Mouse (Mus musculus) lung, postnatal 25 days (tissue): ENCODE data around the gene Unk.
"Not testable (repeated sequence)": the region's sequence is repeated elsewhere in the genome, so short reads cannot be mapped to it uniquely, and the experiment has no call there.

ENCODE experiments used
- DNase-seq: peaks from one replicate; pipeline ENCODE4 v3.0.0; 2022; ENCODE audit warnings: low spot score

Unk gene

DNA sequence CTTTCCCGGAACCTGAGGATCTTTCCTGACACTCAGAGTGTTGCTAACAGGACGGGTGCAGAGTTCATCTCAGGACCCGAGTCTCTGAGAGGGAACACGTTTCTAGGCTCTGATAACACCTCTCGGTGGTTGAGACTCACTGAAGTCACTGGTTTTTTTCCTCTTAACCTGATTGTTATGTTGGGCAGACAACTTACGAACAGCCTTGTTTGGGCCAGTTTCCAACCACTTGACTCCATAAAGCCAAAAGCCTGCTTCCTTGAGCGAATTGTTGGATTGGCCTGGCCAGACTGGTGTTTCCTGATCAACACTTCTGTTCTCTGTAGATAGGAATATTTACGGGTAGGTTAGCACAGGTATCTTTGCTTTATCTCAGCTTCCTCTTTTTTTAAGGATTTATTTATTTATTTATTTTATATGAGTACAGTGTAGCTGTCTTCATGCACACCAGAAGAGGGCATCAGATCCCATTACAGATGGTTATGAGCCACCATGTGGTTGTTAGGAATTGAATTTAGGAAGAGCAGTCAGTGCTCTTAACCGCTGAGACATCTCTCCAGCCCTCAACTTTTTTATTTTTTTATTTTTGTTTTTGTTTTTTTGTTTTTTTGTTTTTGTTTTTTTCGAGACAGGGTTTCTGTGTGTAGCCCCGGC lies 58.7 kb downstream of the Unk start:
- no peak for DNase-seq

DNA sequence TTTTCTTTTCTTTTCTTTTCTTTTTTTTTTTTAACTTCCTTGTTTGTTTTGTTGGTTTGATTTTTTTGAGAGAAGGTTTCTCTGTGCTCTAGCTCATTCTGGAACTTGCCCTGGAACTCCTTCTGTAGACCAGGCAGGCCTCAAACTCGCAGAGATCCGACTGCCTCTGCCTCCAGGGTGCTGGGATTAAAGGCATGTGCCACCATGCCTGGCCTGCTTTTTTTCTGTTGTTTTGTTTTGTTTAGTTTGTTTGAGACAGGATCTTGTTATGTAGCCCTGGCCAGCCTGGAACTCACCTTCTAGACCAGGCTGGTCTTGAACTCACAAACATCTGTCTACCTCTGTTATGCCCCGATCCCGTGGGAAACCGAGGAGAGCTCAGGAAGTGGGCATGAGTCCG lies 59.4 kb downstream of the Unk start:
- no peak for DNase-seq

DNA sequence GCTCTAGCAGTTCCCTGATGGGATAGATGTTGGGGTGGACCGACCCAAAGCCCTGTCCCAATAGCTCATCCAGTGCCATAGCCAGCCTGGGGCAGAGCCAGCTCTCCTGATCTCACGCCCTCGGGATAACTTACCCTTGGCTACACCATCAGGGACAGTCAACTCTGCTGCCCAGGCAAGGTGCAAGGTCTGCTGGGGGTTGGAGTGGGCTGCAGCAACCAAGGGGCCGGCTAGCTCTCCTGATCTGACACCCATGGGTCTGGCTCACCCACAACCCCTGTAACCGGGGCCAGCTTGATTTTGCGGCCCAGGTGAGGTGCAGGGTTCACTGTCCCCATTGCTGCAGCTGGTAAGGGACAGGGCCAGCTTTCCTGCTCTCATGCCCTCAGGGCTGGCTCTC lies 61.5 kb downstream of the Unk start:
- DNase-seq, result no peak

DNA sequence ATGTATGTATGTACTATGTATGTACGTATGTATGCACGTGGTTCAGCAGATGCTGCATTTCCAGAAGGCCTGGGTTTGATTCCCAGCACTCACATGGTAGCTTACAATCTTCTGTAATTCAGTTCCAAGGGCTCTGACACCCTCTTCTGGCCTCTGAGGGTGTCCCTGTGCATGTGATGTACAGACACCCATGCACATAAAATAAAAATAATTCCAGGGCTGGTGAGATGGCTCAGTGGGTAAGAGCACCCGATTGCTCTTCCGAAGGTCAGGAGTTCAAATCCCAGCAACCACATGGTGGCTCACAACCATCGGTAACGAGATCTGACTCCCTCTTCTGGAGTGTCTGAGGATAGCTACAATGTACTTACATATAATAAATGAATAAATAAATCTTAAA lies 62.8 kb downstream of the Unk start:
- not testable (repeated sequence) for DNase-seq

DNA sequence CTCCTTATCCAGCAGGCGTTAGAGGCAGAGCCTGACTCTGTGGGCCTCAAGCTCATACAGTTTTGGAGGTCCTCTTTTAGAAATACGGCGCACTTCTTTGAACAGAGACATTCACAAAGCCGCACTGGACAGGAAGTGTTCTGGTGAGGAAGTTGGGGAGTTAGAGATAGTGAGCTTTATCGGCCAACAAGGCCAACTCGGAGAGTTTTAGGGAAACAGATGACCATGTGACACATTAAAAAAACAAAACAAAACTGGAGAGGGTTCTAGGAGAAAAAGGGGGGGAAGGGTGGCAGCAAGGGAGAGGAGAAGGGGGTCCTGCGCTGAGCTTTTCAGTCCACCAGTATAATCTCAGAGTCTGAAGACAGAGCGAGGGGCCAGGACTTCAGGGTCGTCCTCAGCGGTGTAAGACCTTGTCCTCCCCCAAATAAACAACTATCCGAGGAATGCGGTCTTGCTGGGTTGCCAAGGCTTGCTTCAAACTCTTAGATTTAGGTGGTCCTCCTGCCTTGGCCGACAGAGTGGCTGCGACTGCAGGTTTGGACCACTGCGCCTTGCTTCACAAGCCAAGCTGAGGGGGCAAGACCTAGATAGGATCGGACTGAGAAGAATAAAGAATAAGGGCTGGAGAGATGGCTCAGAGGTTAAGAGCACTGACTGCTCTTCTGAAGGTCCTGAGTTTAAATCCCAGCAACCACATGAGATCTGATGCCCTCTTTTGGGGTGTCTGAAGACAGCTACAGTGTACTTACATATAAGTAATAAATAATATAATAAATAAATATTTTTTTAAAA lies 63.8 kb downstream of the Unk start:
- DNase-seq, result no peak

DNA sequence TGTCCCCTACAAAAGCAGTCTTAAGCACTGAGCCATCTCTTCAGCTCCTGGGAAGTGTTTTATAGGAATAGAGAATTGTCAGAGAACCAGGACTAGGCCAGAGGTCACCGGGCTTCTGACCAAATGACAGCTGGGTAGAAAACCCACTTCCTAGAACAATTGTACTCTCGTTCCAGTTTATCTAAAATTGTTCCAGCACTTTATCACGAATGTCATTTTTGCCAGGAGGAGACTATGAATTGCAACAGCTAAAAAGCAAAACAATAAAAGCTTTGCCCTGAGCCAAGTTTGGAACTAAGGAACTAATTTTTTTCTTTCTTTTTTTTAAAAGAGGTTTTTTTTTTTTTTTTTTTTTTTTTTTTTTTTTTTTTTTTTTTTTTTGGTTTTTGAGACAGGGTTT lies 65.5 kb downstream of the Unk start:
- peak; percentile 76 for DNase-seq

DNA sequence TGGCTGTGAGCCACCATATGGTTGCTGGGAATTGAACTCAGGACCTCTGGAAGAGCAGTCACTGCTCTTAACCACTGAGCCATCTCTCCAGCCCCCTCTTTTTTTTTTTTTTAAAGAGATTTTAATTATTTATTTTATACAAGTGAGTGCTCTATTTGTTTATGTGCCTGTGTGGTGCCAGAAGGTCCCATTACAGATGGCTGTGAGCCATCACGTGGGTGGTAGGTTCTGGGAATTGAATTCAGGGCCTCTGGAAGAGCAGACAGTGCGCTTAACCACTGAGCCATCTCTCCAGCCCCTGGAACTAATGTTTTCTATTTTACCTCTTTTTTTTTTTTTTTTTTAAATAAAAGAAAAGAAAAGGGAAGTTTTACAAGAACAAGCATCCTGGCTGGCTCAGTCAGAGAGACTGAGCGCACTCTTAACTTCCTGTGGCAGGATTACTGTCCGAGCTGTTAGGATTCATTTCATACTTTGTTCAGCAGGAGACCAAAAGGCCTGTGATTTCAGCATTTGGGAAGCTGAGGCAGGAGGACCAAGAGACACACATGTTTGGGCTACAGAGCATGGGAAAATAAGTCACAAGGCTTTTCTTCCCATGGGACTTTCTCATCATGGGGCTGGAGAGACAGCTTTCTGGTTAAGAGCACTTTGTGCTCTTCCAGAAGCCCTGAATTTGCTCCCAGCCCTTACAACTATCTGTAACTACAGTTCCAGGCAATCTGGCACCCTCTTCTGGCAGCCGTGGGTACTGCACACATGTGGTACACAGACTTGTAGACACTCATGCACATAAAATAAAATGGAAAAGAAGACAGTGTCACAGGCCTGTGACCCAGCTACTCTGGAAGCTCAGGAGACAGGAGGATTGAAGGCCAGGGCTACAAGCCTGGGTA lies 66.3 kb downstream of the Unk start:
- DNase-seq, result no peak

- no peak for DNase-seq
Observed at GRCm38 (mm10) chr11:116098711-116099460, 68.8 kb downstream of the Unk start.

GRCm38 (mm10) chr11:116099462-116099861 lies 69.3 kb downstream of the Unk start:
- no peak for DNase-seq

DNA sequence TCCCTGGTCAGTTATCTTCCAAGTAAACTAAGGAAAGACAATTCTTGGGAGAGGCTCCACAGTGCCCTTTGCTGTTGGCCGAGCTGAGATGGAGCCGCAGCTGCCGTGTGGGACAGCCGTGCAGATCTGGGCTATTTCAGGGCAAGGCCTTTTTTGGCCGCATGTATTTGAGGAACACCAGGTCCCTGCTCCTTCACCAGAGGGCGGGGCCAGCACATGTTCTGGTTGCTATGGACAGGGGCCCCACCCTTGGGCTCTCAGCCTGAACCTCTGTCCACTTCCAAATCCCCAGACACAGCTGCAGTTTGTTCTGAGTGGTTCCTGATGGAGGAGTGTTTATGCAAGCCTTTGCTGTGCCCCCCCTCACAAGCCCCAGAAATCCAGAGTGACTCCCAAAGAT lies 70.3 kb downstream of the Unk start:
- DNase-seq, result peak; percentile 85

DNA sequence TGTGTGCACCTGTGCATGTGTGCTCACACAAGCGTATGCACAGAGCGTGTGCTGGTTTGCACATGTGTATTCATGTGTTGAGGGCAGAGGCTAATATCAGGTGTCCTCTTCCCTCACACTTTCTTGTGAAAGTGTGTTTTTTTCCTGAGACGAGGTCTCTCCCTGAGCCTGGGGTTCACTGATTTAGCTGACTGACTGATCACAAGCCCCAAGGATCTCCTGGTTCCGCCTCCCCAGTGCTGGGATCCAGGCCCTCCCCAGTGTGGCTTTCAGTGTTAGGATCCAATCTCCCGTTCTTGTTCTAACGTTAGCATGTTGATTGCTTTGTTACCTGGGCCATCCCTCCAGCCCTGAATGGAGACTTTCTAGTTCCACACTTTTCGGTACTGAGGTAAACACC lies 70.7 kb downstream of the Unk start:
- DNase-seq, result no peak

GRCm38 (mm10) chr11:116101931-116102381 lies 71.8 kb downstream of the Unk start:
- DNase-seq, result no peak

- no peak for DNase-seq
Observed at GRCm38 (mm10) chr11:116102472-116102871, 72.3 kb downstream of the Unk start.

GRCm38 (mm10) chr11:116103572-116103971 lies 73.5 kb downstream of the Unk start:
- DNase-seq, result no peak

- peak; percentile 79 for DNase-seq
Observed at GRCm38 (mm10) chr11:116104006-116104646, 74.0 kb downstream of the Unk start.

GRCm38 (mm10) chr11:116105065-116105464 lies 74.9 kb downstream of the Unk start:
- DNase-seq, result no peak

DNA sequence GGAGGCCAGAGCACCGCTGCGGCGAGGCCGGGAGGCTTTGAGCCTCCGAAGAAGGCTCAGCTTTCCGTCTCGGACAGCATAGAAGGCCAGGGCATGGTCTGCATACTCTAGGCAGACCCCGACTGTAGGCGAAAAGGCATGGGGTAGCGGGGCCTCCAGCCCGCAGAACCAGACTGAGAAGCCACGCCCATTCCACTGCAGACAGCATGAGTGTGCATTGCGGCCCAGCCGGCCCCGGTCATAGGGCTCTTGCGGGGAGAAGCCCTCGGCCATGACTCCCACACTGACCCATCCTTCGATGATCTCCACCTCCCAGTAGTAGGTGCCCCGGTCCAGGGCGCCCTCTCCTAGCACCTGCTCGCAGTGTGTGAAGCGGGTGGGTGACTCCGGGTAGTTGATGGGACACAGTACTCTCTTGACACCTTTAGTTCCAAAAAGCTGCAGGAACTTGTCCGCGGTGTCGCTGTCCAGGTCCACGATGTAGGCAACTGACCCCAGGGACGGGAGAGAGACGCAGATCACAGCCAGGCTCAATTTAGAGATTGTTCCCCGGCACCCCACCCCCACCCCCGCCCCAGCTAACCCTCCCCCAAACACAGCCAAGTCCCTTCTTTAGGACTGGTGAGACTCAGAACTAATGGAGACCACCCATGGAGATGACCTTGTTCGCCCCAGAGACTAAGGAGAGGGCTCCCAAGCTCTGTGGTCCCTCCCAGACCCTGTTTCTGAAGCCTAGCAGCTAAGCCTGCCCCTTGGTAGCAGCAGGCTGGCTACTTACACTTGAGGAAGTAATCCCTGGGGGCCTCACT lies 76.2 kb downstream of the Unk start:
- no peak for DNase-seq

- no peak for DNase-seq
Observed at GRCm38 (mm10) chr11:116106963-116107776, 77.0 kb downstream of the Unk start.

DNA sequence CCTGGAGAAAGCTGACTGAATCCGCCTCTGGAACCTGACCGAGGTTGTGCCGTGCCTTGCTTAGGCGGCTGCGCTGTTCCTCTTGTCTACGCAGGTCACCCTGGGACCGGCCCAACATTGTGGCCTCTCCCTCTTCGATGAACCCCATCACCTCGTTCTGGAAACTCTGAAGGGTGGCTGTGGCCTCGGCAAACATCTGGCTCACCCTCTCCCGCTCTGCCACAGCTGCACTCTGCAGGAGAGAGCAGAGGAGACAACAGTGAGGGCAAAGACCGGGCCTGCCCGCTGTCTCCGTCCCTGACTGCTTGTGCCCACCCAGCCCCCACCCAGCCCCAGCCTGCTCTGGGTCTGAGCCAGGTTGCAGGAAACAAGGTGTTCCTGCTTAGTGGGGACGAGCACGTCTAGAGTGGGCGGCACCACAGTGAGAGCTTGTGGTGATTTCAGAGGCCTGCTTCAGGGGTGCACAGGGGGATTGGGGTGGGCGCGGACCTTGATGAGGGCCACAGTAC lies 77.7 kb downstream of the Unk start:
- no peak for DNase-seq
